Mouse (Mus musculus) small intestine, adult 2 months (tissue): ENCODE measurements around the gene Tuba1c.

Experiments
- CTCF ChIP-seq: fragments of 200-500 bp; IDR thresholded peaks from 2 replicates; pipeline ENCODE4 v1.5.1; 2012; ENCODE audit warnings: low read depth, mild to moderate bottlenecking, control low read depth, inconsistent platforms, low read length, moderate library complexity, mixed read lengths; ENCODE audit not compliant: insufficient replicate concordance, insufficient read length; ENCODE audit errors: extremely low read depth
- POLR2A ChIP-seq: fragments of 200-500 bp; IDR thresholded peaks from 2 replicates; pipeline ENCODE4 v1.6.1; 2012; ENCODE audit warnings: low read depth, mild to moderate bottlenecking, control low read depth, inconsistent platforms, low read length, moderate library complexity

DNA sequence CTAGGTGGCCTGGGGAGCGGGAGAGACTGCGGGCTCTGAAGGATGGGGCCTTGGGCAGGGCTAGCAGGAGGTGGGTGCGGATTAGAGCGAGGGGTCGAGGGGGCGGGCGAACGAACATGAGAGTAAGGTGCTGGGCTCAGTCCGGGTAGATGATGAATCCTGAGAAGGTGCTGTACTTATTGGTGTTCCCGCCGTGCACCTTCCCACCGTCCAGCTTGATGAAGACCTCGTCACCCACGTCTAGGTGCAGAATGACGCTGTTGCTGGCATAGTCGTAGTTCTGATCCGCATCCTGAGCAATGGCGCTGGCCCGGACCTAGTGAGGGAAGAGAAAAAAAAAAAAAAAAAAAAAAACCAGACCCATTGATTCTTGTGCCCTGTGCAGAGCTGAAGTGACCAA lies 54.9 kb downstream of the Tuba1c start:
- TF ChIP-seq CTCF (no peak), POLR2A (no peak)
